Mouse (Mus musculus): ENCODE results near the gene Slc25a20. TPM values are rescaled to one million over a fixed set of nuclear protein-coding genes. Genes with fewer than 3 reads are reported as not detected.

Gene Slc25a20
- polyA plus RNA-seq, 1 experiment = 42.2 TPM

- Histone ChIP-seq H3K27ac (ENCODE audit: insufficient read depth, low read depth, low read length) (no peak overlapping the region), H3K4me1 (ENCODE audit: control insufficient read depth, insufficient read depth, low read length) (no peaks in the 10 kb centered on the region), H3K4me3 (ENCODE audit: insufficient read depth, low read depth, low read length) (no peak overlapping the region), H3K36me3 (ENCODE audit: control insufficient read depth, insufficient read depth, low read length) (no peaks in the 10 kb centered on the region; the same call in 1 of the 2 replicates), H3K27me3 (replicated peaks; ENCODE audit: control insufficient read depth, insufficient read depth, low read length) (no peaks in the 10 kb centered on the region)
- TF ChIP-seq POLR2A (IDR thresholded peaks at IDR 0.05; ENCODE audit: low read depth, low read length) (no peak), CTCF (conservative IDR thresholded peaks at IDR 0.05; ENCODE audit: insufficient read depth, insufficient read length, low read depth, low read length) (no peak)
- no peak for DNase-seq
Observed at GRCm38 (mm10) chr9:108732462-108732861, 70.6 kb downstream of the Slc25a20 start.

Other genes starting within 250 kb of the Slc25a20 start
- not detected in 2 replicates for gene Ccdc36, start 233.6 kb upstream of the Slc25a20 start, polyA plus RNA-seq (2012; rRNA removed)
- gene BC048562, start 225.6 kb upstream of the Slc25a20 start, polyA plus RNA-seq (2012; rRNA removed) = not detected in 2 replicates
- 26.0 and 33.5 TPM in 2 replicates for gene Ccdc71, start 201.6 kb upstream of the Slc25a20 start, polyA plus RNA-seq (2012; rRNA removed)
- gene Klhdc8b, start 200.5 kb upstream of the Slc25a20 start, polyA plus RNA-seq (2012; rRNA removed) = 35.0 and 35.8 TPM in 2 replicates
- 80.4 and 89.1 TPM in 2 replicates for gene Lamb2, start 182.4 kb upstream of the Slc25a20 start, polyA plus RNA-seq (2012; rRNA removed)
- gene Usp19, start 171.5 kb upstream of the Slc25a20 start, polyA plus RNA-seq (2012; rRNA removed) = 107 and 137 TPM in 2 replicates
- 175 and 188 TPM in 2 replicates for gene Qars, start 154.4 kb upstream of the Slc25a20 start, polyA plus RNA-seq (2012; rRNA removed)
- gene Qrich1, start 145.3 kb upstream of the Slc25a20 start, polyA plus RNA-seq (2012; rRNA removed) = 76.3 and 85.5 TPM in 2 replicates
- gene Impdh2, start 101.8 kb upstream of the Slc25a20 start, polyA plus RNA-seq (2012; rRNA removed) = 52.3 and 60.0 TPM in 2 replicates
- gene Ndufaf3, start 94.7 kb upstream of the Slc25a20 start, polyA plus RNA-seq (2012; rRNA removed) = 64.7 and 74.3 TPM in 2 replicates
- 220 and 295 TPM in 2 replicates for gene Dalrd3, start 92.2 kb upstream of the Slc25a20 start, polyA plus RNA-seq (2012; rRNA removed)
- 31.0 and 34.4 TPM in 2 replicates for gene Wdr6, start 83.3 kb upstream of the Slc25a20 start, polyA plus RNA-seq (2012; rRNA removed)
- 5.3 and 5.8 TPM in 2 replicates for gene P4htm, start 64.4 kb upstream of the Slc25a20 start, polyA plus RNA-seq (2012; rRNA removed)
- gene Arih2, start 12.7 kb upstream of the Slc25a20 start, polyA plus RNA-seq (2012; rRNA removed) = 34.9 and 36.9 TPM in 2 replicates
- 19.0 and 19.8 TPM in 2 replicates for gene Prkar2a, start 27.2 kb downstream of the Slc25a20 start, polyA plus RNA-seq (2012; rRNA removed)
- gene Ip6k2, start 121.7 kb downstream of the Slc25a20 start, polyA plus RNA-seq (2012; rRNA removed) = 68.3 and 78.0 TPM in 2 replicates
- gene Nckipsd, start 146.3 kb downstream of the Slc25a20 start, polyA plus RNA-seq (2012; rRNA removed) = 19.1 and 24.1 TPM in 2 replicates
- 0.18 and 0.19 TPM in 2 replicates for gene Celsr3, start 164.2 kb downstream of the Slc25a20 start, polyA plus RNA-seq (2012; rRNA removed)
- gene Slc26a6, start 191.2 kb downstream of the Slc25a20 start, polyA plus RNA-seq (2012; rRNA removed) = 33.9 and 37.2 TPM in 2 replicates

Data from kidney, adult 2 months (tissue).